Mouse (Mus musculus): ENCODE data around the gene Hoxc11. TPM values are rescaled to one million over a fixed set of nuclear protein-coding genes. Genes with fewer than 3 reads are reported as not detected.
A peak's percentile ranks its signal among the peaks of the same experiment; 100 is the strongest.

The Hoxc11 gene
- polyA plus RNA-seq, 1 experiment from 2014 or later: not detected

DNA sequence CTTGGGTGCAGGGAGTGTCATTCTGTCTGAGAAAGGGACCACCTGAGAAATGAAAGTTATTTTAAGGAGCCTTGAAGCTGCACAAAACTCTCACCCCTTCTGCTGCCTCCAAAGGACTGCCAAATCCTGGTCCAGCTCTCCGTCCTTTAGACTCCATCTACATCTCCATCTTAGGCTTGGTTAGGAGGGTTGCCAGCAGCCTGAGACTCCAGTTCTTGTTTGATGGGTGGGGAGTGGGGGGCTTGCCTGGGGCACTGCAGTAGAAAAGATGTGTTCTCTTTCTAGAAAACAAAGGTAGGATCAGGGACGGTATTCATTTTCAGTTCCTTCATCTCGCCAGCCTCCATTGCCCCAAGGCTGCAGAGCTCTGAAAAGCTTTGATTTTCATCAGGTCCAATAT is 43.2 kb downstream of the Hoxc11 start:
- H3K36me3 ChIP-seq (ENCODE audit: control insufficient read depth, insufficient read depth, low read length): no peaks in the 10 kb centered on the region
- no peaks in the 10 kb centered on the region for H3K9me3 ChIP-seq (ENCODE audit: control insufficient read depth, low read length)
- no peak overlapping the region for H3K4me3 ChIP-seq (ENCODE audit: low read depth, low read length)
- no peak overlapping the region for H3K27ac ChIP-seq (ENCODE audit: low read depth, low read length)
- ATAC-seq (ENCODE audit: low FRiP score) (no peak), DNase-seq (ENCODE audit: low spot score, missing footprints) (no peak)
- peaks cover 98% of the 10 kb centered on the region for H3K27me3 ChIP-seq (ENCODE audit: control insufficient read depth, insufficient read depth, low read length)
- no peak overlapping the region for H3K9ac ChIP-seq (ENCODE audit: low read length)
- 3% methylated on average over 3 of the region's 3 CpGs for WGBS
- H3K4me2 ChIP-seq: no peak overlapping the region
- peaks cover 4% of the 10 kb centered on the region; the same call in 1 of the 2 replicates for H3K4me1 ChIP-seq (ENCODE audit: control insufficient read depth, insufficient read depth, low read length)

DNA sequence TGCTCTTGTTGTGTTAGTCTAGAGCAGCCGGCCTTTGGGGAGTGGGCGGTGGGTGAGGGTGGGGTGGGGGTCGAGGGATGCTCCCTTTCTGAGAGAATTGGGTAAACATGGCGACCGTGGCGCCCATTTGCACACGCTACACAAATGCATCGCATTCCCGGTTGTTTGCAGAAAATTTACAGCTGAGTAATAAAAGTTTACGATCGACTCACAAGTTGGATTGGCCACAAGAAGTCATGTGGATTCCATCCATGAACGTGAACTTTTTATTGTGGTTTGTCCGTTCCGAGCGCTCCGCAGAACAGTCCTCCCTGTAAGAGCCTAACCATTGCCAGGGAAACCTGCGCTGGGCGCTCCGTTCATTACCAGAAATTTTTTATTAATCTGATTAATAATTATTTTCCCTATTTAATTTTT is 43.7 kb downstream of the Hoxc11 start, which contains the start of gene Hoxc6:
Hoxc6 (plus strand) TSS at position 319 of the 417 bp plus-strand sequence.
- Histone ChIP-seq H3K9me3 (ENCODE audit: control insufficient read depth, low read length) (no peaks in the 10 kb centered on the region), H3K4me1 (ENCODE audit: control insufficient read depth, insufficient read depth, low read length) (peaks cover 4% of the 10 kb centered on the region; the same call in 1 of the 2 replicates), H3K27ac (ENCODE audit: low read depth, low read length) (no peak within 1 kb of the TSS), H3K9ac (ENCODE audit: low read length) (no peak within 1 kb of the TSS), H3K4me3 (ENCODE audit: low read depth, low read length) (no peak within 1 kb of the TSS; the same call in 1 of the 2 replicates), H3K27me3 (ENCODE audit: control insufficient read depth, insufficient read depth, low read length) (peaks cover 98% of the 10 kb centered on the region), H3K4me2 (peak within 1 kb of the TSS; percentile 43; the same call in 1 of the 2 replicates), H3K36me3 (ENCODE audit: control insufficient read depth, insufficient read depth, low read length) (no peaks in the 10 kb centered on the region)
- under 1% methylated on average over 19 of the region's 19 CpGs for WGBS
- no peak for DNase-seq (ENCODE audit: low spot score, missing footprints)
- no peak for ATAC-seq (ENCODE audit: low FRiP score)

DNA sequence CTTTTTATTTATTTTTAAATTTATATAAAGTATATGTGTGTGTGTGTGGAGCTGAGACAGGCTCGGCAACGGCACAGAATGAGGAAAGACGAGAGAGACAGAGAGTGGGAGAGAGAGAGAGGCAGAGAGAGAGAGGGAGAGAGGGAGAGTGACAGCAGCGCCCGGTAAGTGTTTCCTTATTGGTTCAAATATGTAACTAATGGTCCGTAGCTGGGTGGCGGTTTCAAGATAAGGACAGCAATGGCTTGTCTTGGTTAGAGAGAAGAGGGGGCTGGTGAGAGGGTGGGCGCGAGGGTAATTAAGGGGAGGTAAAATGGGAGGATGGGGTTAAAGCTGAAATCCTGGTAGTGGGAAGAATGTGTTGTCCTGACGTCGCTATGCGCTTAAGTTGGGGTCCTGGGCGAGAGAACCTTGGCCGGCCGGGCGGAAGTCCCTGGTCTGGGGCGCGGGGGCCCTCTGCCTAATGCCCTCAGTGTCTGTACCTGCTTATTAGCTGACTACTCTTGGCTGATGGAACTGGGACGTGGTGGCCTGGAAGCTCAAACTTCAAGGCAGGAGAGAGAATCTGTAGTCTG is 44.5 kb downstream of the Hoxc11 start:
- Histone ChIP-seq H3K4me1 (ENCODE audit: control insufficient read depth, insufficient read depth, low read length) (peaks cover 4% of the 10 kb centered on the region; the same call in 1 of the 2 replicates), H3K9ac (ENCODE audit: low read length) (no peak overlapping the region), H3K4me2 (no peak overlapping the region; the same call in 1 of the 2 replicates), H3K4me3 (ENCODE audit: low read depth, low read length) (no peak overlapping the region), H3K9me3 (ENCODE audit: control insufficient read depth, low read length) (no peaks in the 10 kb centered on the region), H3K27ac (ENCODE audit: low read depth, low read length) (no peak overlapping the region), H3K36me3 (ENCODE audit: control insufficient read depth, insufficient read depth, low read length) (no peaks in the 10 kb centered on the region), H3K27me3 (ENCODE audit: control insufficient read depth, insufficient read depth, low read length) (peaks cover 98% of the 10 kb centered on the region)
- no peak for ATAC-seq (ENCODE audit: low FRiP score)
- WGBS: under 1% methylated on average over 19 of the region's 19 CpGs
- DNase-seq (ENCODE audit: low spot score, missing footprints): peak; percentile 95

DNA sequence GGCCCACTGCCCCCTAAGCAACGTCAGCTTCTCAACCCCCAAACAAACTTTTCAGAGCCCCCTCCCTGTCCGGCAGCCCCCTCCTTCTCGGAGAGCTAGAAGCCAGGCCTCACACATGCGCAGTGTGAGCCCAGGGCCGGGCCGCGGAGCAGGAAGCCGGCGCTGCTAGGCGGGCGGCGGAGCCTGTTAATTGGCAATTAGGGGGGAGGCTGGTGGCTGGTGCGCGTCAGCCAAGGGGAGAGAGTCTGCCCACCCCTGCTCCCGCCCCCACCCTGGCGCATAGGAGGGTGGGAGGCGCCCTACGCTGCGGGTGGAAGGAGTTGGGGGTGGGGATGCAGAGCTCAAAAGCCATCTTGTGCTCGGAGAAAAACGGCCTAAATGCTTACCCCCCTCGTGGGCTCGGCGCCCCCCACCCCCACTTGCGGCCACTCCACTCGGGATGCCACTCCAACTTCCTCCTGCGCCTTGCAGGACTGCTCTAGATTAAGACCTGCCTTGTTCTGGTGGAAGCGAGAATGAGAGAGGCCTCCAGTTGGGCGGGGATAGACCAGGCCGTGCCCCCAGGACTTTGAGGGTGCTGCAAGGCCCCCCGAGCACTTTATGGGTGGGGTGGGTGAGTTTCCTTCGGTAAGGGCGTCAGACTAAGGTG is 45.1 kb downstream of the Hoxc11 start:
- Histone ChIP-seq H3K4me3 (ENCODE audit: low read depth, low read length) (peak overlapping the region; percentile 23), H3K4me2 (peak overlapping the region; percentile 43), H3K27ac (ENCODE audit: low read depth, low read length) (no peak overlapping the region), H3K9me3 (ENCODE audit: control insufficient read depth, low read length) (no peaks in the 10 kb centered on the region), H3K36me3 (ENCODE audit: control insufficient read depth, insufficient read depth, low read length) (no peaks in the 10 kb centered on the region), H3K27me3 (ENCODE audit: control insufficient read depth, insufficient read depth, low read length) (peaks cover 99% of the 10 kb centered on the region), H3K4me1 (ENCODE audit: control insufficient read depth, insufficient read depth, low read length) (peaks cover 4% of the 10 kb centered on the region; the same call in 1 of the 2 replicates), H3K9ac (ENCODE audit: low read length) (no peak overlapping the region)
- DNase-seq (ENCODE audit: low spot score, missing footprints) (no peak), ATAC-seq (ENCODE audit: low FRiP score) (peak; percentile 40)
- 1% methylated on average over 33 of the region's 33 CpGs for WGBS

DNA sequence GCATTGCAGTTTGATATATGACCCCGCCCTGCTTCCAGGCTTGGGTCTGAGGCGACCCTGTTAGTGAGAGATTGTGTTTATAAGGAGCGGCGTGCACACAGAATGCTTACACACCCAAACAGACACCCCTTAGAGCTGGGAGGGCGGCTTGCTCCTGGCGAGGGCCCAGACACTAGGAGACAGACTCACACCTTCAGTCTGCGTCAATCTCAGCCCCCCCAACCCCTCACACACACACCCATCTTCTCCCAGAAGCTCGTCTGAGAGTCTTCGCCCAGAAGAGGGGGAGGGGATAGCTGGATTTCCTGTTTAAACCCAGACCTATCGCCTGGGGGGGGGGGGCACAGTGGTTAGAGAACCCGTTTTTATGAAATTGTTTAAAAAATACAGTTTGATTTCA is 45.7 kb downstream of the Hoxc11 start:
- under 1% methylated on average over 11 of the region's 11 CpGs for WGBS
- Histone ChIP-seq H3K4me2 (no peak overlapping the region), H3K27ac (ENCODE audit: low read depth, low read length) (no peak overlapping the region), H3K9ac (ENCODE audit: low read length) (no peak overlapping the region), H3K4me3 (ENCODE audit: low read depth, low read length) (no peak overlapping the region), H3K9me3 (ENCODE audit: control insufficient read depth, low read length) (no peaks in the 10 kb centered on the region), H3K27me3 (ENCODE audit: control insufficient read depth, insufficient read depth, low read length) (peaks cover 99% of the 10 kb centered on the region), H3K4me1 (ENCODE audit: control insufficient read depth, insufficient read depth, low read length) (peaks cover 4% of the 10 kb centered on the region; the same call in 1 of the 2 replicates), H3K36me3 (ENCODE audit: control insufficient read depth, insufficient read depth, low read length) (no peaks in the 10 kb centered on the region)
- no peak for ATAC-seq (ENCODE audit: low FRiP score)
- no peak for DNase-seq (ENCODE audit: low spot score, missing footprints)

DNA sequence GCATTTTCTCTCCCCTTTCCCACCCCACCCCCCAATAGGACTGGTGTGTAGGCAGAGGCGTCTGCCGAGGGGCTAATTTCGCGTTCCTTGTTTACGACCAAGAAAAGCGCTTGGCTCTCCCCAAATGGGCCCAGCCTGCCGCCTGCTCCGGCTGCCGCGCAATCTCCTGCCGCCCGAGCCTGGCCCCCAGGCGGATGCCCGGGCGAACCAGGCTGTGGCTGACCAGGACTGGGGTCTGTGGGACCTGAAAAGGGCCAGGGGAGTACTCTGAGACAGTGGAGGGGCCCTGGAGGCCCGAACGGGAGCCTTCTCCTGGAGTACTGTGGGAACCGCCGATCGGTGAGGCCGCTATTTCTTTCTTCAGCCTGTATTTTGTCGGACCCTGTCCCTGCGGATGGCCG is 46.3 kb downstream of the Hoxc11 start:
- no peak for DNase-seq (ENCODE audit: low spot score, missing footprints)

DNA sequence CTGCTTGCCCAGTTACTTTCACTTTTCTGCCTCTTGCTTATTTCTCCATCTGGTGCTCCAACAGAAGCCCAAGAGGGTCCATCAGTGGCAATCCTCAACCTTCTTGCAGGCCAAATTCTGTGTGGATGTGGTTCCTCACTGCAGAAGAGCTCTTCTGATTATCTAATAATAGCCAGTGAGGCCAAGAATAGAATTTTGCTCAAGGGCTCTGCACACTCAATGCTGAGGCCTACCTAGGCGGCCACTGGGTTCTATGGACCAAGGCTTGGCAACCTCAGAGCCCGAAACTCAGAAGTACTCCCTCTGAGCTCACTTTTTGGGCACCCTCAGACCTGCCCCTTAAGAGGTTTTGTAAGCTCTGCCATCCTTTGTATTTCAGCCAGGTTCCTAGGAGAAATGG is 47.1 kb downstream of the Hoxc11 start:
- Histone ChIP-seq H3K36me3 (ENCODE audit: control insufficient read depth, insufficient read depth, low read length) (no peaks in the 10 kb centered on the region), H3K4me3 (ENCODE audit: low read depth, low read length) (no peak overlapping the region), H3K4me1 (ENCODE audit: control insufficient read depth, insufficient read depth, low read length) (peaks cover 4% of the 10 kb centered on the region; the same call in 1 of the 2 replicates), H3K27me3 (ENCODE audit: control insufficient read depth, insufficient read depth, low read length) (peaks cover 99% of the 10 kb centered on the region), H3K4me2 (no peak overlapping the region), H3K9ac (ENCODE audit: low read length) (no peak overlapping the region), H3K27ac (ENCODE audit: low read depth, low read length) (no peak overlapping the region), H3K9me3 (ENCODE audit: control insufficient read depth, low read length) (no peaks in the 10 kb centered on the region)
- 8% methylated on average over 2 of the region's 2 CpGs for WGBS
- DNase-seq (ENCODE audit: low spot score, missing footprints) (no peak), ATAC-seq (ENCODE audit: low FRiP score) (no peak)

More for the DNA sequence above, 46.3 kb downstream of the Hoxc11 start:
- H3K9ac ChIP-seq (ENCODE audit: low read length): no peak overlapping the region
- no peak overlapping the region for H3K4me3 ChIP-seq (ENCODE audit: low read depth, low read length)
- H3K4me1 ChIP-seq (ENCODE audit: control insufficient read depth, insufficient read depth, low read length): peaks cover 4% of the 10 kb centered on the region; the same call in 1 of the 2 replicates
- peaks cover 99% of the 10 kb centered on the region for H3K27me3 ChIP-seq (ENCODE audit: control insufficient read depth, insufficient read depth, low read length)
- H3K27ac ChIP-seq (ENCODE audit: low read depth, low read length): no peak overlapping the region
- H3K4me2 ChIP-seq: no peak overlapping the region
- under 1% methylated on average over 24 of the region's 24 CpGs for WGBS
- H3K9me3 ChIP-seq (ENCODE audit: control insufficient read depth, low read length): no peaks in the 10 kb centered on the region
- no peak for ATAC-seq (ENCODE audit: low FRiP score)
- H3K36me3 ChIP-seq (ENCODE audit: control insufficient read depth, insufficient read depth, low read length): no peaks in the 10 kb centered on the region

DNA sequence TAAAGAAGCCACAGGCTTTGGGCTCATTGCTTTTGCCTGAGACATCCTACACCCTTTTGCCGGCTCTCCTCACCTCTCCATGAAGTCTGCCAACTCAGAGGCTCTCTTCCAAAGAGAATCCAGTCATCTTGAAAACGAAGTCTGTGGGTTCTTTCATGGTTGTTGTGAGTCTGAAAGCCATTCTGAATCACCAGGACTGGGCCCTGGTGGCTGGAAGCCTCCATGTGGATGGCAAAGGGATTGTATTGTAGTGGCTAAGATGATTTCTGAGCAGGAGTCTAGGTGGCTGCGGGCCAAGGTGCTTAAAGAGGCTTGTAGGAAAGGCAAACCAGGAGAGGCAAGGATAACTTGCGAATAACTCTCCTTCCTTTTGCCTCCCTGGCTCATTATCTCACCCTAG is 47.9 kb downstream of the Hoxc11 start:
- H3K27me3 ChIP-seq (ENCODE audit: control insufficient read depth, insufficient read depth, low read length): peaks cover 100% of the 10 kb centered on the region

DNA sequence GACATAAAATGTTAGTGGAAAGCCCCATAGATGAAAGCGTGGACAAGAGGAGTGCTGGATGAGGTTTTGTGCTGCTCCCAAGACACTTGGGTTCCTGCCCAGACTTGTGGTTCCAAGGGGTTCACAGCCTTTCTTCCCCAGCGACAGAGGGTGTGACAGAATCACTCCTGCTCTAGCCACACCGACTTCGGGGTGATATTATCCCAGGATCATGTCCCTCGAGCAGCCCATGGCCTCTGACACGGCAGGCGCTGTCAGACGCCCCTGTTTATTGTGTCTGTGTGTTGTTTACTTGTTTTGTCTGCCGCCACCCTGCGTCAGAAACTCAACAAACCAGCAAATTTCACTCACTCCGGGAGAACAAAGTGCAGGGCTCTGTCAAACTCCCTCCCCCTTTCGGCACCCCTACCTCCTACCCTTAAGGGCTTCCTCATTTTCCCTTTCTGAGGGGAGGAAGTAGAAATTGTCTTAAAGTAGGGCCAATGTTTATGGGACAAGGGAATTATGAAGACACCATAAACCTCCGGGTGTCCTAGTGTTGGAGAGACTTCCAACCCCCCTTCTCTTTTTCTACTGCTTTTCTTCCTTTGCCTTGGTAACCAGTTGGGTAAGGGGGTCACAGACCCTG is 48.7 kb downstream of the Hoxc11 start:
- H3K4me3 ChIP-seq (ENCODE audit: low read depth, low read length): no peak overlapping the region
- DNase-seq (ENCODE audit: low spot score, missing footprints) (no peak), ATAC-seq (ENCODE audit: low FRiP score) (no peak)
- H3K27me3 ChIP-seq (ENCODE audit: control insufficient read depth, insufficient read depth, low read length): peaks cover 100% of the 10 kb centered on the region
- no peaks in the 10 kb centered on the region for H3K9me3 ChIP-seq (ENCODE audit: control insufficient read depth, low read length)
- peaks cover 4% of the 10 kb centered on the region; the same call in 1 of the 2 replicates for H3K4me1 ChIP-seq (ENCODE audit: control insufficient read depth, insufficient read depth, low read length)
- H3K9ac ChIP-seq (ENCODE audit: low read length): no peak overlapping the region
- no peaks in the 10 kb centered on the region for H3K36me3 ChIP-seq (ENCODE audit: control insufficient read depth, insufficient read depth, low read length)
- WGBS: 3% methylated on average over 13 of the region's 13 CpGs
- H3K27ac ChIP-seq (ENCODE audit: low read depth, low read length): no peak overlapping the region
- no peak overlapping the region for H3K4me2 ChIP-seq

More for the DNA sequence above, 47.9 kb downstream of the Hoxc11 start:
- Histone ChIP-seq H3K36me3 (ENCODE audit: control insufficient read depth, insufficient read depth, low read length) (no peaks in the 10 kb centered on the region), H3K9me3 (ENCODE audit: control insufficient read depth, low read length) (no peaks in the 10 kb centered on the region), H3K4me2 (no peak overlapping the region), H3K4me3 (ENCODE audit: low read depth, low read length) (no peak overlapping the region), H3K4me1 (ENCODE audit: control insufficient read depth, insufficient read depth, low read length) (peaks cover 4% of the 10 kb centered on the region; the same call in 1 of the 2 replicates), H3K27ac (ENCODE audit: low read depth, low read length) (no peak overlapping the region), H3K9ac (ENCODE audit: low read length) (no peak overlapping the region)
- ATAC-seq (ENCODE audit: low FRiP score) (no peak), DNase-seq (ENCODE audit: low spot score, missing footprints) (no peak)
- under 1% methylated on average over 4 of the region's 4 CpGs for WGBS
